Mouse (Mus musculus) heart, postnatal 25 days (tissue): ENCODE data around the gene Arhgef25. TPM values are rescaled to one million over a fixed set of nuclear protein-coding genes. Genes with fewer than 3 reads are reported as not detected.
A peak's percentile ranks its signal among the peaks of the same experiment; 100 is the strongest.

Source experiments
- DNase-seq: peaks from one replicate; pipeline ENCODE4 v3.0.0; 2022; ENCODE audit warnings: low spot score
- intact Hi-C: fragments of 180-260 bp; cut with DNase I; formaldehyde crosslinking; loops from one replicate; pipeline ENCODE4 v1.15.1; 2025
- total RNA-seq, 2 experiments: library from RNA; stranded (reverse); gene quantifications; 2 replicates each; pipeline ENCODE4 v1.2.3; 2021

Arhgef25 gene
- total RNA-seq, 2 experiments from 2014 or later = 10.9 to 12.7 TPM

DNA sequence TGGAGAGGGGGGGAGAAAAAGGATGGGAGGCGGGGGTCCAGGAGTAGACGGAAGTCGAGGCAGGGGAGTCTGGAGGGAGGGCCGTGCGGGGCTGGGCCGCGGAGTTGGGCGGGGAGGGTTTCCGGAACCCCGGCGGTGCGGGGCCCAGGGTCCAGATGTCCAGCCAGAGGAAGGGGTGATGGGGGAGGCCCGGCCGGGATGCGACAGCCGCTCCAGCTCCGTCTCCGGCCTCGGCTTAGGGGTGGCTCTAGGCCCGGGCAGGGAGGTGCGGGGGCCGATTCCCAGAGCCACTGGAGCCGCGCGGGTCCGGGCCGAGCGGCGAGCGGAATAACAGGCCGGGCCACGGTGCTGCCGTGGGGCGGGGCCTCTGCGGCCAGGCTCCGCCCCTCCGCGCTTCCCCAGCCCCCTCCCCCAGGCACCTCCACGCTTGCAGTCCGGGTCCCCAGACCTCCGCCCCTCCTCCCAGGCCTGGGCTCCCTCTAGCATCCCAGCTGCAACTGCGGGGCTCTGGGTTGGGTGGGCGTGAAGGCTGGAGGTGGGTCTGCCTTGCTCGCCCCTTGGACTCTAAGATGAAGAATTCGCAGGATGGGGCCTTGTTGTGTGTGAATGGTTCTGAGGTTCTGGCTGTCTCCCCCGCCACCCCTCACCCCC, 1.3 kb downstream of the Arhgef25 start:
- DNase-seq = peak; percentile 52
- intact Hi-C loops = no loop called here

GRCm38 (mm10) chr10:127188079-127188453, 1.8 kb downstream of the Arhgef25 start:
- intact Hi-C loops = no loop called here

GRCm38 (mm10) chr10:127187371-127188078, 2.4 kb downstream of the Arhgef25 start:
- intact Hi-C loops = no loop called here
- DNase-seq = no peak

More at GRCm38 (mm10) chr10:127188079-127188453, 1.8 kb downstream of the Arhgef25 start:
- DNase-seq = no peak

DNA sequence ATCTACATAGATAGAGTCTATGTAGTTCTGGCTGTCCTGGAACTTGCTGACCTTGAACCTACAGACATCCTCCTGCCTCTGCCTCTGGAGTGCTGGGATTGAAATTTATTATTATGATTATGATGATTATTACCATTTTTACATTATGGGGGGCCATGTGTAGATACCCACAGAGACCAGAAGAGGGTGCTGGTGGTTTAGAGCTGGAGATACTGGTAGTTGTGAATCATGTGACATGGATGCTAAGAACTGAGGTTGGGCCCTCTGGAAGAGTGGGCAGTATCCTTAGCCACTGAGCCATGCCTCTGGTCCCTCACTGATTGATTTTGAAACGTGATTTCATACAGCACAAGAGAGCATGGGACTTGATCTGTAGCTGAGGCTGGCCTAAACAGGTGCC, 3.4 kb downstream of the Arhgef25 start:
- no peak for DNase-seq
- intact Hi-C loops = no loop called here

DNA sequence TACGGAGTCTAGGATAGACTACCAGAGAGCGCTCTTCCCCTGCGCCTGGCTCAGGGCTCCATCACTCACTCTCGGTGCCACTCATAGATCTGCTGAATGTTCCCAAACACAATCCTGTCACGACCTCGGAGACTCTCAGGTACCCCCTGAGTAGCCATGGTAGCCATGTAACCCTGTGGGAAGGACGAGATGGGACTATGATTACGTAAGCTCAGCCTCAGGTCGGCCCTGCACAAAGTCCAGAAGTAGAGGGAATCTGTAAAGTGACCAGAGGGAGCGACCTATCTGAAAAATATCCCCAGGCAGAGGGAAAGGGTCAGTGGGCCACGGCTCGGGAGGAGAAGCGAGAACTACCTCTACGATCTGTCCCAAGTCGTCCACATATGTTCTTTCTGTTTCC, 4.4 kb downstream of the Arhgef25 start:
- intact Hi-C loops = no loop called here
- no peak for DNase-seq

DNA sequence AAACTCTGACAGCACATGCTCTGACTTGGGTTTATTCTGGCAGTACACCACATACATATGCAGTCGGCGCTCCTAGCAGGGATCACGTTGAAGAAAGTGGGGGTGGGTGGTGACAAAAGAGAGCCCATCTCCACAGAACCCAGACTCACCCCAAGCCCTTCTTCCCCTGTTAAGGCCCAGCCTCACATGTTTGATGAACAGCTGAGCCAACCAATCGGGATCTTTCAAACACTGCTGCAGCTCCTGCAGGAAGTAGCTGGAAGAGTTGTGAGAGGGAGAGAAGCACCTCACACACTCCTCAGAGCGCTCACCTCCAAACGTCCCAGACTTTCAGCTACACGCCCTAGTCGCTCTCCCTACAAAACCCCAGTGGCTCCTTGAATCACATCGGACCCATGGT, 4.8 kb downstream of the Arhgef25 start:
- no peak for DNase-seq
- intact Hi-C loops = no loop called here

DNA sequence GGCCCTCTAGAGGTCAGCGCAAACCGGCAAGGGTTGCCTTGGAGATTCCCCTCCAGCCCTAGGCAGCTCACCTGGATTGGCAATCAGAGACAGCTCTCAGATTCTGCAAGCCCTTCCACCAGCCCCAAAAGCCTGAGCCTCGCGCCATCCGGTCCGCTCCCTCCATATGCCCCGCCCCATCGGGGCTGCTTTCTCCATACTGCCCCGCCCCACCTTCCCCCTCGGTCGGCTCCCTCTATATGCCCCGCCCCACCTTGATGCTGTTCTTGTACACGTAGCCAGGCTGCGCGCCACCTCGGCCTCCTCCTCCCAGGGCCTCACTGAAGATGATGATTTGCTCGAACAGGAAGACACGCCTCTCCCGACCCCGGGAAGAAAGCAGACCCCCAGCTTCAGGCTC, 6.1 kb downstream of the Arhgef25 start:
- intact Hi-C loops = no loop called here

GRCm38 (mm10) chr10:127182624-127183023, 7.3 kb downstream of the Arhgef25 start:
- DNase-seq = no peak
- intact Hi-C loops = no loop called here

More for the DNA sequence above, 6.1 kb downstream of the Arhgef25 start:
- DNase-seq = no peak

DNA sequence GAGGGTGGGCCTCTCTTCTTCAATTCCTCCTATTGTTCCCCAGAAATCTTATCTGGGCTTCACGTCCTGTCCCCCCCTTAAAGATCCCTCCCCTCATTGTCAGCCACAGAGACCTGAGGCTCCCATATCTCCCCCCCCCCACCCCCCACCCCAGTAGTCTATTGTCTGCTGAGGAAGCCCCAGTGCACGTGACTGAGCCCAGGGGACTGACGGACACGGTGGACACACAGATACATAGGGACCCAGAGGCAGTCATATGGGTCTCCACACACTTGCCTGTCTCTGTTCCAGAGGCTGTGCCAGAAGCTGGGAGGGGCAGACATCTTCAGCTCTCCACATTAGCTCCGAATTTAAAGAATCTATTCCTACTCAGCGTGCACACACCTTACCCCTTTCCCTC, 8.3 kb downstream of the Arhgef25 start:
- intact Hi-C loops = loop anchor here (2.0 kb wide), 1 partner anchor 29 kb away; the partner anchor contains the start of gene Pip4k2c
- DNase-seq = no peak

GRCm38 (mm10) chr10:127180695-127181047, 9.2 kb downstream of the Arhgef25 start:
- no peak for DNase-seq
- intact Hi-C loops = loop anchor here (2.0 kb wide), 1 partner anchor 30 kb away; the partner anchor contains the start of gene Pip4k2c

GRCm38 (mm10) chr10:127179871-127180694, 9.8 kb downstream of the Arhgef25 start, which contains the start of gene Slc26a10:
Slc26a10 (minus strand) TSS chr10:127180645.
- intact Hi-C loops = loop anchor here (2.0 kb wide), 1 partner anchor 31 kb away; the partner anchor contains the start of gene Pip4k2c
- no peak for DNase-seq

- intact Hi-C loops = no loop called here
- no peak for DNase-seq
These were observed 11.4 kb downstream of the Arhgef25 start for GRCm38 (mm10) chr10:127178286-127179027.

DNA sequence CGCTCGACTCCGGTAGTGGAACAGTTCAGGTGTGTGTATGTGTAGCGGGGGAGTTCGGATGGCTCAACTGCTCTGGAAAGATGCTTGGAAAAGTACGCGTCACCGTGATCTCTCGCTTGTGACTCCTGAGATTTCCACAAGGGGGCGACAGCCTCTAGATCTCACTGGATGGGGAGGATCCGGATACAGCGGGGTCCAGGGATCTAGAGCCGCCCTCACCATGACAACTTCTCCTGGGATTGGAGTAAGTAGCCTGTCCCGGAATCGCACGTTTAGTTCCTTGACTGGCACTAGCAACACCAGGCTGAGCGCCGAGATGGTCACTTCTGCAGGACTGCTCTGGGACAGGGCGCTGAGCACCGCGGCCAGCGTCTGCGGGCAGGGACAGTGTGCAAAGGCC, 12.2 kb downstream of the Arhgef25 start:
- intact Hi-C loops = loop anchor here (1.0 kb wide), 1 partner anchor 52 kb away; no protein-coding TSS in a partner anchor

DNA sequence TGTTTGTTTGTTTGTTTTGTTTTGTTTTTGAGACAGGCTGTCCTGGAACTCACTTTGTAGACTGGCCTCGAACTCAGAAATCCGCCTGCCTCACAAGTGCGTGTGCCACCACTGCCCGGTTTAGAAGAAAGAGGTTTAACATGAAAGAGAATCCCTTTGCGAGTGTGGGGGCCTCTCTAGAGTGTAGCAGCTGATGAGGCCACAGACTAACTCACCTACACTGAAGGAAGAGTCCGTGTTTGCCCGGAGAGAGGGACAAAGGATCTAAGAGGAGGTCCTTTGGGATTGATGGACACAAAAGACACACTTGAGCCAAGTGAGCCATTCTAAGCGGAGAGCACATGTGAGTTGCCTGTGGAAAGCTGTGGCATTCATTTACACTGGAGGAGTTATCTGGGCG, 12.6 kb downstream of the Arhgef25 start:
- DNase-seq = no peak
- intact Hi-C loops = loop anchor here (1.0 kb wide), 1 partner anchor 52 kb away; no protein-coding TSS in a partner anchor

More for the DNA sequence above, 12.2 kb downstream of the Arhgef25 start:
- peak; percentile 63 for DNase-seq

DNA sequence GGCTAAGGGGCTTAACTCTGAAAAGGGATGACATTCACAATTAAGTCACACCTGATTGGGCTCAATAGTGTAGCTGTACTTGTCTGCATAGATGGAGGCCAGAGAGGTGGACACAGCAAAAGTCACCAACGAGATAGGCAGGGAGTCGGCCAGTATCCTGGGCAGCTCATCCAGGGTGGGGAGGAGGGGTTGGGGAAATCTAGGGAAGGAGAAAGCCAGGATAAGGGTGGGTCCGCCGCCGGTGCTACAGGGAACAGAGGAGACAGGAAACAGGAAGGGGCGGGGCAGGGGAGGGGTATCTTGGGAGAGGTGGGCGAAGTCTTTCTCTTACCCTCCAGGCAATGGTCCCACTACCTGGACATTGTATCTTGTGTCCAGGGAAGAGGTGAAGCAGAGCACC, 13.1 kb downstream of the Arhgef25 start:
- intact Hi-C loops = loop anchor here (1.0 kb wide), 1 partner anchor 53 kb away; no protein-coding TSS in a partner anchor
- DNase-seq = no peak

DNA sequence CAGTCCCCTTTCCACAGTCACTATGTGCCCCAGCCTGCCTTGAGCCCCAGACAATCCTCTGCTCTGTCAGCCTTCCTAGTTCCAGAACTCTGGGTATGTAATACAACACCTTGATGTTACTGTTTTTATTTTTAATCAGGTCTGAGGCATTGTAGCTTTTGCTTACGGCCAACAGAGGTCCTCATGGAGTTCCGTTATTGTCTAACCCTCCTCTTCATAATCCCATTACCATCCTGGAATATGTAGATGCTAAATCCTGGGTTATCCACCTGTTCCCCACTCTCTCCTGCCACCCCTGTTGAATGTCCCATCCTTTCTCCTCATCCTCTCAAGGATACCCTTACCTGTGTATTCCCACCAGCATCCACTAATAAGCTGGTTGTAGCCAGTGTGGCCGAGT, 13.7 kb downstream of the Arhgef25 start:
- DNase-seq = no peak
- intact Hi-C loops = no loop called here

DNA sequence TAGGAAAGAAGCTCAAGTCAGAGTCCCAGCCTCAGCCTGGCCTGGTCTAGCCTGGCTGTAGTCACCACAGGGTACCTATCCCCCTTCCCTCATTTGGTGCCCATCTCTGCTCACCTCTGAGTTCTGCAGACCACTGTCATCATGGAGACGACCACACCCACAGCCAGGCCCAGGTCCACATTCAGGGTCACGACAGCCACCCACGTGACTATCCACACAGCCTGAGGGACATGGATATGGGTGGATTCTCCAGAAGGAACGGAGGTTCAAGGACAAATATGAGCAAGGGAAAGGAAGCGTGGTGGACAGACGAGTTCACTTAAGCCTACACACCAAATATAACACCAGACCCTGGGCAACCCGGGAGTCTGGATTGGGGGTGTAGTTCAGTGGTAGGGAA, 15.7 kb downstream of the Arhgef25 start:
- intact Hi-C loops = no loop called here
- no peak for DNase-seq

GRCm38 (mm10) chr10:127173148-127174065, 16.5 kb downstream of the Arhgef25 start:
- intact Hi-C loops = no loop called here
- DNase-seq = no peak
